Mouse (Mus musculus): Measurements from ENCODE around the gene Cdc6.

DNA sequence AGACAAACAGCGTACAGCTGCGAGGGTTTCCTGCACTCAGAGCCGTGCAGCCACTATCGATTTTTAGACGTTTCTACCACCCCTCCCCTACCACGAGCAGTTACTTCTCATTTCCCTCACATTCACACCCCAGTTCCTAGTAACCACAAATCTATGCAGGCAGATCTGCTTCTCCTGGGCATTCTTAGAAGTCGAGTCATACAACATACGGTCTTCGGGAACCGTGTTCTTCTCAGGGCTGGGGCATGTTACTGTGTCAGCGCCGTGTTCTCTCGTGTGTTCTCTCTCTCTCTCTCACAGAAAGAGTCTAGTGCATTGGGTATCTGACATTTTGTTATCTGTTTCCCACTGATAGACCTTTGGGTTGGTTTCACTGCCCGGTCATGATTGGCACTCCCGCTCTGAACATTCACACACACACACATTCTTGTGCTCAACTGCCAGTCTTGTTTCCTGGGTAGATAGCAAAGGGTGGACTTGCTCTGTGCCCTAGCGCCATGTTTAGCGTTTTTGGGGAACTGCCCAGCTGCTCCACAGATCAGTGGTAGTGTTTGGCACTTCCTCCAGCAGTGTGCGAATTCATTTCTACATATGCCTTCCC lies 40.5 kb downstream of the Cdc6 start:
- TF ChIP-seq CTCF (IDR thresholded peaks at IDR 0.05; ENCODE audit: borderline replicate concordance, control insufficient read depth, extremely low read depth, insufficient read depth, low read length, poor library complexity) = no peak
- TF ChIP-seq POLR2A (IDR thresholded peaks at IDR 0.05; ENCODE audit: control insufficient read depth, extremely low read depth, insufficient read depth, low read length, poor library complexity) = no peak
